Mouse (Mus musculus) brown adipose tissue, adult 24 weeks (tissue): ENCODE data around the gene Henmt1. TPM values are rescaled to one million over a fixed set of nuclear protein-coding genes. Genes with fewer than 3 reads are reported as not detected.

Experiments
- H3K27ac ChIP-seq: fragments of 200-500 bp; replicated peaks from 2 replicates; pipeline ENCODE4 v1.5.1; 2012; ENCODE audit warnings: low read depth, mild to moderate bottlenecking, low read length
- H3K4me1 ChIP-seq: fragments of 200-500 bp; 2 replicates; pipeline ENCODE4 v1.6.1; 2012; ENCODE audit warnings: low read length, mixed read lengths; ENCODE audit not compliant: control insufficient read depth, insufficient read depth, insufficient read length
- H3K4me3 ChIP-seq: fragments of 200-500 bp; 2 replicates; pipeline ENCODE4 v1.5.1; 2012; ENCODE audit warnings: low read depth, mild to moderate bottlenecking, low read length, moderate library complexity; ENCODE audit not compliant: insufficient read depth
- polyA plus RNA-seq: library from polyadenylated mRNA; stranded (reverse); fragments of >200 nt; gene quantifications from 2 replicates; pipeline ENCODE4 v1.2.4, GENCODE M21; 2012; ENCODE audit not compliant: missing spikeins, insufficient read depth, insufficient read length

Gene Henmt1
- polyA plus RNA-seq, 1 experiment = not detected

GRCm38 (mm10) chr3:108999173-108999572 lies 59.5 kb downstream of the Henmt1 start:
- no peak overlapping the region for H3K27ac ChIP-seq
- peaks cover 3% of the 10 kb centered on the region; the same call in 1 of the 2 replicates for H3K4me1 ChIP-seq
- no peak overlapping the region for H3K4me3 ChIP-seq

- Histone ChIP-seq H3K27ac (no peak overlapping the region), H3K4me3 (no peak overlapping the region), H3K4me1 (peaks cover 17% of the 10 kb centered on the region)
Observed at GRCm38 (mm10) chr3:109005777-109006176, 66.1 kb downstream of the Henmt1 start.

- Histone ChIP-seq H3K27ac (no peak overlapping the region), H3K4me3 (no peak overlapping the region), H3K4me1 (peaks cover 20% of the 10 kb centered on the region)
Observed at GRCm38 (mm10) chr3:109008180-109008579, 68.5 kb downstream of the Henmt1 start.

Other genes starting within 250 kb of the Henmt1 start
- 0.54 and 0.83 TPM in 2 replicates for gene Gpsm2, start 217.6 kb upstream of the Henmt1 start, polyA plus RNA-seq
- not detected in 2 replicates for gene Aknad1, start 200.2 kb upstream of the Henmt1 start, polyA plus RNA-seq
- 21.5 and 25.5 TPM in 2 replicates for gene Stxbp3, start 99.3 kb upstream of the Henmt1 start, polyA plus RNA-seq
- gene Fndc7, start 49.9 kb upstream of the Henmt1 start, polyA plus RNA-seq = 0.38 TPM in 1 of 2 replicates, not detected in the other
- gene Prpf38b, start 28.1 kb upstream of the Henmt1 start, polyA plus RNA-seq = 35.9 and 75.7 TPM in 2 replicates
- gene Gm9857, start 572 bp downstream of the Henmt1 start, polyA plus RNA-seq = not detected in 2 replicates
- 10.2 and 11.2 TPM in 2 replicates for gene Fam102b, start 87.7 kb downstream of the Henmt1 start, polyA plus RNA-seq
- not detected in 2 replicates for gene Slc25a54, start 140.6 kb downstream of the Henmt1 start, polyA plus RNA-seq
- gene Slc25a24, start 183.3 kb downstream of the Henmt1 start, polyA plus RNA-seq = 2.9 and 3.0 TPM in 2 replicates